Mouse (Mus musculus) hematopoietic multipotent progenitor cell, adult 10-12 weeks (in vitro differentiated cells): ENCODE data around the gene Zgpat. TPM values are rescaled to one million over a fixed set of nuclear protein-coding genes. Genes with fewer than 3 reads are reported as not detected.

Experiments
- polyA plus RNA-seq: library from polyadenylated mRNA; stranded (reverse); fragments of >175 nt; gene quantifications from 2 replicates; pipeline ENCODE4 v1.2.3, GENCODE M21; 2012; ENCODE audit warnings: low replicate concordance

The Zgpat gene
- 46.2 and 56.1 TPM in 2 replicates for polyA plus RNA-seq

GRCm38 (mm10) chr2:181364860-181365596 lies at the start of gene Zgpat, which contains the start of gene Arfrp1:
Gene Zgpat, plus strand, starts transcription at chr2:181364928.
Gene Arfrp1, minus strand, starts transcription at chr2:181365404.

GRCm38 (mm10) chr2:181319248-181320102 lies 45.3 kb upstream of the Zgpat start, which contains the start of gene Rtel1:
Gene Rtel1, plus strand, starts transcription at chr2:181319739.

GRCm38 (mm10) chr2:181379778-181380177 lies 15.1 kb downstream of the Zgpat start, which contains the start of gene Lime1:
Gene Lime1, plus strand, starts transcription at chr2:181380078.

Other genes starting within 250 kb of the Zgpat start
- not detected in 2 replicates for gene Kcnq2, start 229.6 kb upstream of the Zgpat start, polyA plus RNA-seq
- gene Eef1a2, start 207.9 kb upstream of the Zgpat start, polyA plus RNA-seq = not detected in 2 replicates
- 459 and 1,010 TPM in 2 replicates for gene Ppdpf, start 177.7 kb upstream of the Zgpat start, polyA plus RNA-seq
- gene Ptk6, start 162.1 kb upstream of the Zgpat start, polyA plus RNA-seq = 0.06 and 0.08 TPM in 2 replicates
- gene Srms, start 151.7 kb upstream of the Zgpat start, polyA plus RNA-seq = 0.58 and 2.5 TPM in 2 replicates
- gene Fndc11, start 144.9 kb upstream of the Zgpat start, polyA plus RNA-seq = 1.9 and 3.0 TPM in 2 replicates
- 66.7 and 97.7 TPM in 2 replicates for gene Helz2, start 122.9 kb upstream of the Zgpat start, polyA plus RNA-seq
- 26.1 and 30.2 TPM in 2 replicates for gene Gmeb2, start 76.9 kb upstream of the Zgpat start, polyA plus RNA-seq
- 0.20 TPM in 1 of 2 replicates, not detected in the other for gene Stmn3, start 50.4 kb upstream of the Zgpat start, polyA plus RNA-seq
- 9.2 and 18.9 TPM in 2 replicates for gene Rtel1, start 45.2 kb upstream of the Zgpat start, polyA plus RNA-seq
- gene Arfrp1, start 476 bp downstream of the Zgpat start, polyA plus RNA-seq = 22.8 and 30.5 TPM in 2 replicates
- 123 and 175 TPM in 2 replicates for gene Lime1, start 15.2 kb downstream of the Zgpat start, polyA plus RNA-seq
- gene Zbtb46, start 94.5 kb downstream of the Zgpat start, polyA plus RNA-seq = 2.7 TPM in 2 replicates
- gene Abhd16b, start 128.3 kb downstream of the Zgpat start, polyA plus RNA-seq = 0.08 and 0.12 TPM in 2 replicates
- gene Tpd52l2, start 132.2 kb downstream of the Zgpat start, polyA plus RNA-seq = 4.3 and 46.6 TPM in 2 replicates
- gene Dnajc5, start 155.6 kb downstream of the Zgpat start, polyA plus RNA-seq = 38.7 and 70.5 TPM in 2 replicates
- 93.4 and 215 TPM in 2 replicates for gene Uckl1, start 220.0 kb downstream of the Zgpat start, polyA plus RNA-seq
- gene Prpf6, start 226.9 kb downstream of the Zgpat start, polyA plus RNA-seq = 12.0 and 21.1 TPM in 2 replicates
- gene Zfp512b, start 227.9 kb downstream of the Zgpat start, polyA plus RNA-seq = 84.7 and 206 TPM in 2 replicates
- gene Samd10, start 234.3 kb downstream of the Zgpat start, polyA plus RNA-seq = 17.3 and 21.9 TPM in 2 replicates